Mouse (Mus musculus): ENCODE measurements around the gene Grcc10.

The Grcc10 gene

DNA sequence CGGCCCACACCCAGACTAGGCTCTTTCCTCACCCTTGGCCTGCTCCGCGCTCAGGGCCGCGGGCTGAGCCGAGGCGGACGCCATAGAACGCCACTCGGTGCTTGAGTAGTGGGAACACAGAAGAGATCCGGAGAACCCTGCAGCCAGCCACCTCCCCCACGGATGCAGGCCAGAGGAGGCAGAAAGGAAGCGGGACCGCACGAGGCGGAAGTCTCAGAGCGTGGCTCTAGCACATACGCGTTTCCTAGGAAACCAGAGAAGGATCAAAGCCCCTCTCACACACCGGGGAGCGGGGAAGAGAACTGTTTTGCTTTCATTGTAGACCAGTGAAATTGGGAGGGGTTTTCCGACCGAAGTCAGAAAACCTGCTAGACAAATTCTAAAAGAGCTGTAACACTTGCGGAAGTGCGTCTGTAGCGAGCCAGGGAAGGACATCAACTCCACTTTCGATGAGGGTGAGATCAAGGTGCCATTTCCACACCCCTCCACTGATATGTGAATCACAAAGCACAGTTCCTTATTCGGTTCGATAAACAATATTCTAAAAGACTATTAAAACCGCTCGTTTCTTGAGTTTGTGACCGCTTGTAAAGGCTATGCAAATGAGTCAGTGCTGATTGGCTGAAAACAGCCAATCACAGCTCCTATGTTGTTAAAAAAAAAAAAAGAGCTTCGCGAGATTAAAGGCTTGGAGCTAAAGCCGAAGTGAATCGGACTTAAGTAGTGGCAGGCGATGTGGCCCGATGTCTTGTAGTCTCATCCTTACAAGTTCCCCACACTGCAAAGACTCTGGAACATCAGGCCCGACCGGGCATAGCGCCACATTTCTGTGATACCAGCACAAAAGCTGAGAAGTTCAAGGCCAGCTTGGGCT, at the start of gene Grcc10:
TSS of gene Grcc10 (minus strand) at position 487 of the 874 bp plus-strand sequence.
- under 1% methylated on average over 41 of the region's 41 CpGs for WGBS

DNA sequence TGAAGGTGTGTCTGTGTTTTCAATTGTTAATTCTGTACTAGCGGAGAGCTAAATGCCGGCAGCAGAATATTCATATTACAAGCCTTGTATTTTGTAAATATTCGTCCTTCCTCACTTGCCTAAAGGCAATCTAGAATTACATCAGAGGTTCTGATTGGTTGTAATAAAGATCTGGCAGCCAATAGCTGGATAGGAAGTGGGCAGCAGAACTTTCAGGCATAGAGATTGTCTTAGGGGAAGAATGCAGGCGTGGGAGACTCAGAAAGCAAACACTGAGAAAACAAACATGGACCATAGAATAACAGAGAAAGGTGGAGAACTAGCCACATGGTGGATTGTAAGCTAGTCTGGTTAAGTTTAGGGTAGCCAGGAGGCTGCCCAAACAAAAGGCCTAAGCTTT, 48.9 kb upstream of the Grcc10 start:
- WGBS: 58% methylated on average over 4 of the region's 4 CpGs

DNA sequence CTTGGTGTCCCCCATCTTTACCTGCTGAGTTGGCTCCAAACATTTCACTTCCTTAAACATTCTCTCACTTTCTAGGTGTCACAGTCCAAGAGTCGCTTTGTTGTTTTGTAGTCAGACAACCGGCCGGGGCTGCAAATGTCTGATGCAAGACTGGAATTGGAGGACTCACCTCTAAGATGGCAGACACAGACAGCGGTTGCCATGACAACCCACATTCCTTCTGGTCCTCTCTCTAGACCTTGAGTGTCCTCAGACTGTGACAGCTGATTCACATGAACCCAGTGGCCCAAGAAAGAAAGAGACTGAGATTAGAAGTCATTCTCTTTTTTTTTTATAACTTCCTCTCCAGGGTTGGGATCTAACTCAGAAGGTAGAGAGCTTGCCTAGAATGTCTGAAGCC, 48.3 kb upstream of the Grcc10 start:
- 84% methylated on average over 4 of the region's 4 CpGs for WGBS

DNA sequence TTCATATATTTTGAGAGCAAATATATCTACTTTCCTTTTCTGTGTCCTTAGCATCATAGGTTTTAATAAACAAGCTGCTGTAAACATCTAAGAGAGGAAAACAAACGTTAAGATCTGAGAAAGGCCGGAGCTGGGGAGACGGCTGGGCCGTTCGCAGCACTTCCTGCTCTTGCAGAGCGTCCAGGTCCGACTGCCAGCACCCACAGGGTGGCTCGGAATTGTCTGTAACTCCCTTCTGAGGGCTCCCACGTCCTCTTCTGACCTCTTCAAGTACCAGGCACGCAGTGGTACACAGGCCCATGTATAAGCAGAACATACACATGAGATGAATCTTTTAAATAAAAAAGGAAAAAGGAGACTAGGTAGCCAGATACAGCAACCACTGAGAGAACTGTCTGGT, 46.5 kb upstream of the Grcc10 start:
- WGBS: 75% methylated on average over 10 of the region's 10 CpGs

DNA sequence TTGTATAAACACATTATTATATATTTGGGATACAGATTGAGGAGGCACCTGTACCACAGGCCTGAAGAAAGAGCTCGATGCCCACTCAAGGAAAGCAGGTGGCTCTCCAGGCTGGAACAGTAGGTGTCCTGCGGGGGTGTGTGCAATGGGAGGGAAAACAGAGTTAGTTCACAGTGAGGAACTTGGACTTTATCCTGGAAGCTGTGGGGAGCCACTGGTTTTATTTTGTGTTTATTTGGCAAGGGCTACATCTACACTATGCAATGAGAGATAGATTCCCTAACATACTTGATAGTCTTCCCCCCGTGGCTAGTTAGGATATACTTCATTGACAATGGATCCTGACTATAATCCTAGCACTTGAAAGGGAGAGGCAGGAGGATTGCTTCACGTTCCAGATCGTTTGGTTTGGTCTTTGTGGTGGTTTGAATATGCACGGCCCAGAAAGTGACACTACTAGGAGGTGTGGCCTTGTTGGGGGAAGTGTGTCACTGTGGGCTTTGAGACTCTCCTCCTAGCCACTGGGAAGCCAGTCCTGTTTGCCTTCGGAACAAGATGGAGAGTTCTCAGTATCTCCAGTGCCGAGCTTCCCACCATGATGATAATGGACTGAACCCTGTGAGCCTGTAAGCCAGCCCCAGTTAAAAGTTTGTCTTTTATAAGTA, 45.7 kb upstream of the Grcc10 start:
- 38% methylated on average over 8 of the region's 8 CpGs for WGBS

DNA sequence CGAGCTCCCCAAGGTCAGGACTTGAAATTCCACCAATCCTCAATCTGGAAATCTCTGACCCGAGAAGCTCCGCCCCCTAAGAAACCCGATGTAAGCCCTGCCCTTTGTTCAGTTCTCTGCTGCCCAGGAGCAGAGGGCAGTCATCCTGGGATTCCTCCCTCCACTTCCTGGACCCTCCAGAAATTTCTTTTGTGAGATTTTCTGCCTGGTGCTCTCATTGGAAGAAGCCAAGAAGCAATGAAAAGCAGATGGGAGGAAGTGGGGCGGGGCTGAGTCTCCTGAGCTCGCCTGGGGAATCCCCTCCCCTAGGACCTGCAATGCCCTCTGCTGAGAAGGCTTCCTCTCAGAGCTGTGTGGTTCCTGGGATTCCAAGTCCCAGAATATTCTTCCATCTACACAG, 41.3 kb upstream of the Grcc10 start:
- 27% methylated on average over 6 of the region's 6 CpGs for WGBS

DNA sequence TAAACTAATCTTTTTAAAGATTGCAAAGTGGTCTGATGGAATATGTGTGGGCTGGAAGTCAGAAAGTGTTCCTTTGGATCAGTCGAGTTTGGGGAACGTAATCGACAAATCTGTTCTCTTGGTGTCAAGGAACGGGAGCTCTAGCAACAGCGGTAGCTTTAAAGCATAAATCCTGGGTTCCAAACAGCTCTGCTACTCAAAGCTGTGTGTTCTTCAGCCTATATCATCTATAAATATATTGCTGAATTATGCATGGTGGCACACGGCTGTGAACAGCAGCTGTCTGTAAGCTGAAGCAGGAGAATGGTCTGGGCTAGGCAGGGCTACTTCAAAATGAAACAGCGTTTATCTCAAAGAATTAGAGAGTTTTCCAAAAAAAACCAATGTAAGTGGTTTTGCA, 39.7 kb upstream of the Grcc10 start:
- WGBS: 55% methylated on average over 7 of the region's 7 CpGs

DNA sequence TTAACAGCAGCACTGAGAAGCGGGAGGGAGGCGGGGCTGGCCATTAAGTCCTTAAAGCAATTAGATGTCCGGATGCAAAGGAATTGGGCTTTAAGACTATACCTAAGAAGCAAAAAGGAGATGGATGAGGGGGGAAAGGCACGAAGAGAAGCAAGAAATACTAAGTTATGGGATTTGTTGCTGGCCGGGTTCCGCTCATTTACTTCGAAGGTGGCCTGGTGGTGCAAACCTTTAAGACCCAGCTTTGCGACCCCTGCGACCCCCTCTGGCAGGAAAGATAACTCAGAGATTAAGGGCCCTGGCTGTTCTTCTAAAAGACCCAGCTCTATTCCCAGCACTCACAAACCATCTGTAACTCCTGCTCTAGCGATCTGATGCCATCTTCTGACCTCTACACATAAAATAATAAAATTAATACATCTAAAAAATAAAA, 38.8 kb upstream of the Grcc10 start:
- WGBS: 17% methylated on average over 10 of the region's 10 CpGs

DNA sequence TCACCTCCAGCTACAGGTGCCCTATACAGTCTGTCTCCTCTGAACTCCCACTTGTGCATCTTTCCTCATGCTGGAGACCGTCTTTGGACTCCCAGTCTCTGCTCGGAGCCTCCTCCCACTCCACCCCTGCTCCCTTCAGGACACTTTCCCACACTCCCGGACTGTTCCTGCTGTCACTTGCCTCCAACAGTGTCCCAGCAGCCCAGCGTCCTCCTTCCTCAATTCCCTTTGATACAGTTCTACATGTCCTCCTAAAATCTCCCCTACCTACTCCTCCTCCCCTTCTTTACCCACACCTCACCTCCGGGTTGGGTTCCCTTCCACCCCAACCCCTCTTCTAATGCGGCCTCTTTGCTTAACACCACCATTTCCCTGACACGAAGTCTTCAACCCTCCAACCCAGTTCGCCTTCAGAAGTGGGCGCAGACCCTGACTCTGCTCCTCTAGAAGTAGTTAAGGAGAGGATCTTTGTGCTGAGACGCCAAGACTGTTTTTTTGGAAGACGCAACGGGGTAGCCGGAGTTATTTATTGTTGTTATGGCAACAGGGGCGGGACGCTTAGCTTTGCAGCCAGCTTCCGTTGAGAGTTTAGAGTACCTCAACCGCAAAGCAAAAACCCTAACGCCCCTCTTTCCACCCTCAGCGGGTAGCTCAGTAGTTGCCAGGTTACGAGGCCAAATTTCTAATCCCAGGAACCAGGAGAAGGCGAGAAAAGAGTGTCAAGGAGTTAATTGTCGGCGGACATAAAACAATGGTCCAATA, 38.2 kb upstream of the Grcc10 start, which contains the start of gene Lrrc23:
TSS of gene Lrrc23 (minus strand) at position 506 of the 762 bp plus-strand sequence.
- 7% methylated on average over 23 of the region's 23 CpGs for whole genome bisulfite sequencing

DNA sequence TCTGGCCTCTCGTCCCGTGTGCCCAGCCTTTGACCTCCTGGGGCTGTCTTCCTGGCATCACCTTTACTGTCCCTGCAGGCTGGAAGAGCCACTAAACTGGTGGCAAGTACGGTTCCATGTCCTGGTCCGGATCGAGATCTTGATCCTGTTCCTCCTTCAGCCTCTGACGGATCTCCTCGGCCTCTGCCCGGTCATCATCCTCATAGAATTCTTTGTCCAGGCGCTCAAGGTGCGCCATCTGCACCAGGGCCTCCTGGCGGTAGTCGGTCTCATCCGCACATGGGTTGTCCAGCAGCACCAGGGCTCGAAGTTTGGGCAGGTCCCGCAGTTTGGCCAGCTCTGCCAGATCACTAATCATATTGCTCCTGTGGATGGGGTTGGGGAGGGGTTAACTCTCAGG, 29.3 kb upstream of the Grcc10 start:
- 94% methylated on average over 15 of the region's 15 CpGs for WGBS

DNA sequence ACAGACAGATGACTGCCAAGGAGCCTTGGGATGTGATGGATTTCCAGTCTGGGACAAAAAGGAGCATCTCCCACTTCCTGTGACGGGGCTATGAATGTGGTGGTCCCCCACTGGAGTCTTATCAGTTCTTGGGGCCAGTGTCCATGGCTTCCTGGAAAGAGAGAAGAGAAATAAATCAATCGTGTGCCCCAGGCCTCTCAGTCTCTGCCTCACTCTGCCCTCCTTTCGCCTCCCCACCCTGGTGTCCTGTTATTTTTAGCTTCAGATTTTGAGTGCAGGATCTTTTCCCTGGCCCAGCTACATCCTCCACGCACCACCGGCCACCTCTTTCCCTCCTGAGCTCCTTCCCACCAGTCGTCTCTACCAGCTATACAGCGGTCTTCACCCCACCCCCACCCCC, 28.8 kb upstream of the Grcc10 start:
- WGBS: 52% methylated on average over 7 of the region's 7 CpGs

DNA sequence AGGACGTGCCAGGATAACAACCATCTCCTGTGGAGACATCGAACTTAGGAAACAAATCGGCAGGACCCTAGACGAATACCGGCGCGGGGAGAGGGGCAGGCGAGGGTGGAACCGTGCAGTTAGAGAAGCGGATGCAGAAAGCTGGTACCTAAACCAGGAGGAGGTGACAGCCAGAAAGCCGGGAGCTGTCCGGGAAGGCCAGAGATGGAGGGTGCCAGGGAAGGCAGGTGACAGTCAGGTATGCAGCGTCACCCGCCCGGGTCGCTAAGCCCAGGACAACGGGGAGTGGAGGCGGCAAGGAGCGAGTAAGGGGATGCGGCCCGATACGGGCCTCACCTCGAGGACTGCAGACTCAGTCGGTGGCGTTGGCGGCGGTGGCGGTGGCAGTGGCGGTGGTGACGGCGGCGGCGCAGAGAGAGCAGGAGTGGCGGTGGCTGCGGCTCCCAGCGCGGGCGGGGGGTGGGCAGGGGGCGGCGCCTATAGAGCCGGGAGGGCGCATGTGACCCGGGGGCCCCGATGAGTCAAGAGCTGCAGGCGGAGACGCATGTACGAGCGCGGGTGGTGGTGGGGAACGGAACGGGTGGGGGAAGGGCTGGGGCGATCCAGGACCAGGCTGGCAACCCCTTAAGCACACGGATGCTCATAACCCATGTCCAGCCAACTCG, 28.1 kb upstream of the Grcc10 start, which contains the start of gene Eno2:
TSS of gene Eno2 (minus strand) at position 573 of the 665 bp plus-strand sequence.
- WGBS: under 1% methylated on average over 54 of the region's 54 CpGs

DNA sequence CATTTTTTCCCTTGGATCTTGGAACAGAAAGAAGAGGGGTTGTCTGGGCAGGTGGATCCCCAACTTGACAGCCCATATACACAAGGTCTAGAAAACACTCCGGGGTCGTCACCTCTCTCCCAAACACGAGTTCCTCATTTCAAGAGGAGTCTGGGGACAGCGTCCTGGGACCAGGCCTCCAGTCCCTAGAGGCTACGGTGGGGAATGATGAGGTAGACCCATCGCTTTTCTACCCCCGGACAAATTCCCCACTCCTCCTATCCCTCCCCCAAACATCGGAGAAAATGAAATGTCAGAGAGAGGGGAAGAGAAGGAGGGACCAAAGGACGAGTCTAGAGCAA, 27.5 kb upstream of the Grcc10 start:
- 10% methylated on average over 9 of the region's 9 CpGs for whole genome bisulfite sequencing

DNA sequence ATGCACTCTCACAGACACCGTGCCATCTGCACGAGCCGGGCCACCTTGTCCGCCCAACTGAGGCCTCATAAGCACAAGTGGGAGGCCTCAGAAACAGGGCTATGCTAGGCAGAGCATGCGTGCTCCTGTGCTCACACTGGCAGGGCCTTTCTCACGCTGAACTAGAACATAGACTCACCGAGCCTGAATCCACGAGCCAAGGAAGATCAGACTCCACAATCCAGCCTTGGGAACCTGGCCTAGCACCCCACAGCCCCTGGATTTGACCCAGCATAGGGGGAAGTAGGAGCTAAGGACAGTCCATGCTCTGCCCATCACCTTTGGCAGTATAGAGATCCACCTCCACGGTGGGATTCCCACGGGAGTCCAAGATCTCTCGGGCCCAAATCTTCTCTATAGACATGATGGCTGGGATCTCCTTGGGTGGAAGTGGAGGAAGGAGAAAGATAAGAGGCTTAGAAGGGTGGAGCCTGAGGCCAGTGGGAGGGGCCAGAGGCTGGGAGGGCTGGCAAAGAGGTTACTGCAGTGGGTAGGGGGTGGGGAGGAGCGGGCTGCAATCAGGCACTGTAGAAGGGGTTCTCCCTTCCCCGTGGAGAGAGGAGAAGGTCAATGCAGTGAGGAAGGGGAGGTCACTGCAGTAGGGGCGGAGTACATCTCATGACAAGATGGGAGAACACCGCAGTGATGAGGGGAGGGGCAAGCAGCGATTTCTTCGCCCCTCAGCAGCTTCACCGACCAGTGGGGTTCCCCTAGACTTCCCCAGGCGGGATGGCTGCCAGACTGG, 26.9 kb upstream of the Grcc10 start:
- WGBS: 22% methylated on average over 19 of the region's 19 CpGs

DNA sequence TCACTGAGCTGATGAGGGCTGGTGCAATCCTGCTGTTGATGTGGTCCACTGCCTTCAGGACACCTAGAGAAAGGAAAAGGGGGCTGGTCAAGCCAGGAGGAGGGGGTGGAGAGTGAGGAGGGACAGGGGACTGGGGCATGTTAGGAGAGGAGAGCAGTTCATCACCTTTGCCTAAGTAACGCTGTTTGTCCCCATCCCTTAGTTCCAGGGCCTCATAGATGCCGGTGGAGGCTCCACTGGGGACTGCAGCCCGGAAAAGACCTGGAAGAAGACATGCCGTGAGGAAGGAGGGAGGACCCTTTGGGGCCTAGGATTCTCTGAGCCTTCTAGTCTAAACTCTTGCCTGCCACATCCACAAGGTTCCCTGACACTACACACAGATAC, 26.4 kb upstream of the Grcc10 start:
- WGBS: 39% methylated on average over 4 of the region's 4 CpGs

DNA sequence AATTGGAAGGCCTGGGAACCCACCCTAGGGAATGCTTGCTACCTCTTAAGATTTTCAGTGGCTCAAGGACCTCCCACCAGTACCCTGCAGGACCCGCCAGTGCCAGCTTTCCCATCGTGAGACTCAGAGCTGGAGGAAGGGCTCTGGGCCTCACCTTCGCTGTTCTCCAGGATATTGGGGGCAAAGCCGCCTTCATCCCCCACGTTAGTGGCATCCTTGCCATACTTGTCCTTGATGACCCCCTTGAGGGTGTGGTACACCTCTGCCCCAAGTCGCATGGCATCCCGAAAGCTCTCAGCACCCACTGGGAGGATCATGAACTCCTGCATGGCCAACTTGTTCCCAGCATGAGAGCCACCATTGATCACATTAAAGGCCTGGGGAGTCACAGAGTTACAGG, 24.8 kb upstream of the Grcc10 start:
- 88% methylated on average over 7 of the region's 7 CpGs for WGBS

DNA sequence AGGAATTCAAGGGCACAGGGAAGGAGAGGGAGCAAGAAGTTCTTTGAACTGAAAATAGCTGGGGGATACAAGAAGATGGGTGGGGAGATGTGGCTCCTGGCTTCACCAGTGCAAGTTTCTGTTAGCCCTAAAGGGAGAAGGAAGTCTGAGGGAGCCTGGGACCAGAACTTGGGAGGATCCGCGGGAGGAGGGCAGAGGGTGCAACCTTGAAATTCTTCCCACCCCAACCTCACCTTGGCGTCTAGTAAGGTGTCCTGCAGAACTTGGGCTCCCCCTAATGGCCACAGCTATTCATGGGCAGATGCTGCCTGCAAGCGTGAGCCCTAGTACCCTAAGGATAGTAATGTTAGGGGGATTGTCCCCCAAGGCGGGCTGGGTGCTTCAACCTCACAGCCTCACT, 18.1 kb upstream of the Grcc10 start:
- 4% methylated on average over 5 of the region's 5 CpGs for WGBS

DNA sequence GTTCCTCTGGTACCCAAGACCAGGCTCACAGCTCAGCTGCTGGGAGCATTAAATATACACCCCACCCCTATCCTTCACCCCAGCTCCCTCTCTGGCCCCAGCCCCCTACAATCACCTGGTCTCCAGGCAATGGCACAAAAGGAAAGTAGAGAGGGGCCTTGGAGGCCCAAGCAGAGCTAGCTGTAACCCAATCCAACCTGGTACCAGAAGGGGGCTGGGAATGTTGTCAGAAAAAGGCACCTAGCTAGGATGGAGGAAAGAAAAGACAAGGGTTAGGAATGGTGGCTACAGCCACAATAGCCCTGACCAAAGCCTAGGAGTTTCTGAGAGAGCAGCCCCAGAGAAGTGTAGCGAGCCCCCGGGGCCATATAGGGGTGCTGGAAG, 17.7 kb upstream of the Grcc10 start:
- WGBS: 59% methylated on average over 2 of the region's 2 CpGs

DNA sequence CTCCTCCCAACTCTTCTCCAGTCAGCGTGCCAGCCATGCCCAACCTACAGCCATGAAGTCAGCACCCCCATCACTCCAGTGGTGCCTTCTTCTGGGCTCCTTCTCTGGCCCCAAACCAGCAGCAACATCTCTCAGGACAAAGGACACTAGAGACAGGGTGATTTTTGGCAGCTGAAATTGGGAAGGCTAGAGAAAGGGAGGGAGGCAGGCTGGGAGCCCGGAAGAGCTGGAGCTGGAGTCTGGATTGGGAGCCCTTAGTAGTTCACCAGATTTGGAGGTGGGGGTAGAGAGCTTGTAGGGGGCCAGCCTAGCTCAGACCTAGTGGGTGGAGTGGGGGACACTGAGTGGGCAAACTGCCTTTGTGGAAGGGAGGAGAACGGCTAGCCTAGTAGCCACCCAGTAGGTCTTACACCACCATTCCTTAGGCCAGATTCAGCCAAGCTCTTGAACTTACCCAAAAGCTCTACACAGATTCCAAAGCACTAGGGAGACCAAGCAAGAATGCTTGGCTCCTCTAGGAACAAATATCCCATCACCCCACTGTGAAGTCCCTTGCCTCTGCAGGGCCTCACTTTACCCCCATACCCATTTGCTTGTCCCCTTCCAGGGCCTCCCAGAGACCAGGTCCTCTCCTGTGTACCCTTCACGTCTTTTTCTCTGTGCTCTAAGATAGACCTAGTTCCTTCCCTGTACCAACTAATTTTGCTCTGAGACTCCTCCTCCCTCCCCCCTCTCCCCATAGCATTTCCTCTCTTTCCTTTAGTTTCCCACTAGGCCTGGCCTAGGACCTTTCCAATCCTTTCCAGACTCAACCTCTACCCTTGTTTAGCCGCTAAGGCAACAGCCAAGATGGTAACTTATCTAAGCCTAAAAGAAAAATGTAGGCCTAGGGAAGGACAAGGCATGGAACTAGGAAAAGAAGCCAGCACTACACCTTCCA, 17.0 kb upstream of the Grcc10 start:
- 18% methylated on average over 5 of the region's 5 CpGs for WGBS

DNA sequence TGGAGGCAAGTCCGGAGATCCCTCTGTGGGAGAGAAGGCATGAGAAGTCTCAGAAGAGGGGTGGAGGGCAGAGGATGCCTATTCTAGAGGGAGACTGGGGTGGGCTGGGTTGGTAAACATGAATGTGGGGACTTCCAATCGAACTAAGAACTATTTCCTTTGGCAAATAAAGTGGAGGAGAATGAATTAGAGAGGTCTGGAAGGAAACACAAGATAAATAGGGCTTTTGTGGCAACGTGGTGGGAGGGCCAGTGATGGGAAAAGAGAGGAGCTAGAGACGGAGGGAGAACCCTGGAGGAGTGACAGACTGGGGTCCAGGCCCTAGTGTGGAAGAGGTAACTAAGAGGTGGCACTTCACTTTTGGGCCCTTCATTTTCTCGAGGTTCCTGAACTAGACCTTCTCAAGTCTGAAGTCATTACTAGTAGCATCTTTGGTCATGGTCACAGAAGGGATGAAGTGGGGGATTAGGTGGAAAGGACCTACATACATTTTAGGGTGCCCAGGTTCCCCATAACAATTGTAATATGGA, 16.2 kb upstream of the Grcc10 start:
- WGBS: 11% methylated on average over 5 of the region's 5 CpGs

Measured in cerebral cortex, adult 2 months (tissue).